Mouse (Mus musculus): Measurements from ENCODE around the gene Cd3g.
A peak's percentile ranks its signal among the peaks of the same experiment; 100 is the strongest.
"Not testable (repeated sequence)": the region's sequence is repeated elsewhere in the genome, so short reads cannot be mapped to it uniquely, and the experiment has no call there.

Gene Cd3g

DNA sequence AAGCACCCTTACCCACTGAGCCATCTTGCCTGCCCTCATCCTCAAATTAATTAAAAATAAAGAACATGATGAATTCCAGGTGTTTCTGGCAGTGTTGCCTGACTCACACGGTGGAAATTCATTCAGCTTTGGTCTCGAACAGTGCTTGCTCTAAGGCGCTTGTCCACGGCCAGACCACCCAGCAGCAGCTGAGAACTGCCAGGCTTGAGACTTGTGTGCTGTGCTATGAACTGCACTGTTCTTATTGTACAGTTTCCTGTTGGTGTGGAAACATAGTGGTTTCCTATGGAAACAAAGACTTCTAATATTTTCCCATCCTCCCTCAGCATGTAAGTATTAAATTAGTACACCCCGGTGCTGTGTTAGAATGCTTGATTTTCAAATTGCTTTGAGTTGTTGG lies 6.7 kb upstream of the Cd3g start:
- no peak for ATAC-seq (ENCODE audit: insufficient number of reproducible peaks, low FRiP score, low TSS enrichment)

DNA sequence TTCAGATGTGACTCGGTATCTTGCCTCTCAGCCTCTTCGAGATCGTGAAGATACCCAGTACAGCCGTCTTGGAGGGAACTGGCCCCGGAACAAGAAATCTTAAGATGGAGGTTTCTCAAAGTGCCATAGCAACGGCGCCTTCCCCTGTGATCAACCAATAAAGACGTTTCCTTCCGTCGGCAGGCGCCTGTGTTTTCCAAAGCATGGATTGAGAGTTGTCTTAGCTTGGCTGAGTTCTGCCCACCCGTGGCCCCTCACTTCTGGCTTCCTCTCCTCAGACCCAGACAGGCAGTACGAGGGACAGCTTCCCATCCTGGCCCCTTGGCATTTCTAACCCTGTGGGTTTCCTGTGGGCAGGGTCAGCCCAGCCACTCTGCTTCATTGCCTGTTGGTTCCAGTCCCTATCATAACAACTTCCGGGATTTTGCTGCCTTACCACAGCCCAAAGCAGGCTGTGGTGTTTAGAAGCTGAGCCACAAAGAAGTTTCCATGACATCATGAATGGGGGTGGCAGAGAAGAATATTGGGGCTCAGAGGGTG lies 6.1 kb upstream of the Cd3g start:
- no peak for ATAC-seq (ENCODE audit: insufficient number of reproducible peaks, low FRiP score, low TSS enrichment)

DNA sequence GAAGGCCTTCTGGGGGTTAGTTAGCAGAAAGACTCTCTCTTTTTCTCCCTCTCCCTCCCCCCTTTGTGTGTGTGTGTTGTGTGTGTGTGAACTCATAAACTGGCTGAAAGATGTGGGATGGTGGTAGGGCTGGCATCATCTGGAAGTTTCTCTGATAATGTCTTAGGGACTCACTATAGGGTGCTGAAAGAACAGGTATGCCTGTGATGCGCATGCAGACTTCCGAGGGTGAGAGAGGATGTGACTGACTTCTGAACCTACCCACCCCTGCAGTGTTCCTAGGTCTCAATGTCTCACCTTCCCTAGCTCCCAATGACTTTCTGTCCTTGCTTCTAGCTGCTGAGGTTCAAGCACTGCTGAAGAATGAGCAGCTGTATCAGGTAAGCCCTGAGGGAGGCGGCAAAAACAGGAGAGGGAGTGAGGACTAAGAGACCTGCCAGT lies 5.5 kb upstream of the Cd3g start:
- no peak for ATAC-seq (ENCODE audit: insufficient number of reproducible peaks, low FRiP score, low TSS enrichment)

DNA sequence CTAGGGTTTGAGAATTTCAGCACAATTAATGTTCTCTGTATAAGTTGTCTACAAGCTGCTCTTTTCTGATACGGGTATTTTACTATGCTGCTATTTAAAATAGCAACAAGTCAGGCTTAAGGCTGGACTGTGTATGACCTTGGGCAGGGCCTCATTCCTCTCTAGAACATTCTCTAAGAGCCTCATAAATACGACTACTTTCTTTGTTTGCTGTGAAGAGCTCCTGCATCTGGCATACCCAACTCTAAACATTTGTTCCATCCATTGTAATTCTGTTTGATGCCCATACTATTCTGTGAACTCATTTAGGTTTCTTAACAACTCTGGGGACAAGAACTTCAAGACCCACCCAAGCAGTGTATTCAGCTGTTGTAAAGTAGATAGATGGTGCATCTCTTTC lies 2.8 kb upstream of the Cd3g start:
- ATAC-seq (ENCODE audit: insufficient number of reproducible peaks, low FRiP score, low TSS enrichment): no peak

DNA sequence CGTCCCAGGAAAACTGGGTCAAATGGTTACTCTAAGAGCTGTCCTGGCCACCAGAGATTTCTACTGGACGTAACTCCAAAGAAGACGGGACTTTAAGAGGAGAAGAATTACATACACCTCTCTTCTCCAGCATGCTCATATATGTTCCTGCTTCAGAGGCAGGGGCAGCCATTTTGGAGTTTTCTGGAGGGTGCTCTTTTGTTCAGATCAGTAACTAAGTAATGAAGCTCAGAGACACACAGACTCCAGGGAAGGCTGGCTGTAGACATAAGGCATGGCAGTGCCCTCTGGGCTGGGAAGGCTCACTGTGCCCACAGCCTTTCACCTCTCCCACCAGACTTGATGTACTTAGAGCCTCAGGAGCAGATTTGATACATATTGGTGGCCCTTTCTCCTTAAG lies 2.3 kb upstream of the Cd3g start:
- no peak for ATAC-seq (ENCODE audit: insufficient number of reproducible peaks, low FRiP score, low TSS enrichment)

DNA sequence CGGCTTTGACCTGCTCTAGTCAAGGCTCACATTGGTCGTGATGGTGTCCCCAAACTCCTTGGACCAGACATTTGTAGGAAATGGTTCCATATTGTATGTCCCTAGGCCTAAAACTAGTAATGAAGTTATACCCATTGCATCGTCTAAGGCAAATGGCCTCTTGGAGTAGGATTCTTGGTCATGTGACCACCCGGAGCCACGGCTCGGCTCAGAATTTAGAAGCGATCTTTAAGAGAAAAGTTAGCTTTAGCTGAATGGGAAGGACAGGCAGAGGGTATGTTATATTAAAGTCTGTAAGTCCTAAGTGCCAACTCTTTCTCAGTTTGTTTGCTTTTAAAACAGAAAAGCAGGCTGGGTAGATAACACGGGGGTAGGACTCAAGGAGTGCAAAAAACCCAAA lies 1.9 kb upstream of the Cd3g start:
- no peak for ATAC-seq (ENCODE audit: insufficient number of reproducible peaks, low FRiP score, low TSS enrichment)

DNA sequence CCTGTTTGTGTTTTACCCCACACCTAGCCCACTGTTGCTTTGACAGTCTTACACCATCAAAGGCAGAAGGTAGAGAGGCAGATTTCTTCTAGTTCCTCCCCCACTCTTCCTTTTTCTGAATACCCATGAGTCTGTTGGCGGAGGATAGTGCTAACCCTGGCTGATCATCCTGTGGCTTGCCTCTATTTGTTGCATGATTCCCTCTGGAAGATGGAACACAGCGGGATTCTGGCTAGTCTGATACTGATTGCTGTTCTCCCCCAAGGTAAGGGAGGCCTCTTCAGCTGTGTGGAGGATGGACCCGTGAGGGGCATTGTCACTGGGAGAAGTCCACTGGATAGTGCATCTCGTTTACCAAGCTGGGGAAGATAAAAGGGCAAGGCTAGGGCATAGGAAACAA lies 1.4 kb upstream of the Cd3g start, which contains the start of gene Cd3d:
Cd3d (plus strand) TSS at position 111 of the 400 bp plus-strand sequence.
- no peak for ATAC-seq (ENCODE audit: insufficient number of reproducible peaks, low FRiP score, low TSS enrichment)

DNA sequence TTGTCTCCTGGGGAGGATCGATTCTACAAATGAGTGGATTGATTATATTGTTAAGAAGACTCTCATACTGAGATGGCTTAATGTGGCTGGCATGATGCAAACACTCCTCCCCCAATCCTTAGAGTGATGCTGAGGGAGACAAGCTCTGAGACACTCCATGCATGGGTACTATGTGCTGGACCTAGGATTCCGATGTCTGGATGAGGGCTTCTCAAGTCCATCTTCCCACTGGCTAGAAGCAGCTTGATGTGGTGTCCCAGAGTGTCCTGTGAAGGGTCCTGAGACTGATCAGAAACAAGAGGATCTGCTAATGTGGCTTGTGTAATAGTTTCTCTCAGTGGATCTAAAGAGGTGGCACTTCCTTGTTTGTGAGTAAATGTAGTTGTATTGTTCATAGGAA lies 873 bp upstream of the Cd3g start:
- ATAC-seq (ENCODE audit: insufficient number of reproducible peaks, low FRiP score, low TSS enrichment): no peak

DNA sequence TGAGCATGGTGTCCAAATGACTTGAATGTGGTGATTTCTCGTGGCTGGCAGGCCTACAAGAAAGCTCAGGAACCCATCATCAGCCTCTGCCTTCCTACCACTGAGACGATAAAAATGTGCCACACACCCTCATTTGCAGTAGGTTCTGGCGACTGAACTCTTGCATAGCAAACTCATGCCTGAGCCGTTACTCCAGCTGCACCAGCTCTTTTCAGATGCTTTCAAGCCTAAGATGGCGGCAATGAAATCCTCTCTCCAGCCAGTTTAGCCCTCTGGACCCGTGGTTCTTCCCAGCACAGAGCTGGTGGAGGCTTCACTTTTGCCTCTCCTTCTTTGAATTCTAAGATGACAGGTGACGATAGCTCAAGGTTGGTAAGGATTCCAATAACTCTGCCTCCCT lies 425 bp downstream of the Cd3g start:
- no peak for ATAC-seq (ENCODE audit: insufficient number of reproducible peaks, low FRiP score, low TSS enrichment)

DNA sequence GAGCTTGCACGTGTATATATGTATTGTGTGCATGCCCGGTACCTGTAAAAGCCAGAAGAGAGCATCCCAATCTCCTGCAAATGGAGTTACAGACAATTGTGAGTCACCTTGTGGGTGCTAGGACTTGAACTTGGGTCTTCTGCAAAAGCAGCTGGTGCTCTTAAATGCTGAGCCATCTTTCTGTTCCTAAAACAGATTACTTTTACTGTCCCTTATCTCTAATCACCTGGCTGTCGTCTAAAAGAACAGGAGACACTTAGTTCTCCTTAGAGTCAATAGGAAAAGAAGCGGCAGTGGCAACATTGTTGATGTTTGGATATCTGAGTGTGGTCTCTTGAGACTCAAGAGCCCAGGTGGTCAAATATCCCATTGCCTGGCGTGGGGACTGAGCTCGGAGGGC lies 2.4 kb downstream of the Cd3g start:
- no peak for ATAC-seq (ENCODE audit: insufficient number of reproducible peaks, low FRiP score, low TSS enrichment)

DNA sequence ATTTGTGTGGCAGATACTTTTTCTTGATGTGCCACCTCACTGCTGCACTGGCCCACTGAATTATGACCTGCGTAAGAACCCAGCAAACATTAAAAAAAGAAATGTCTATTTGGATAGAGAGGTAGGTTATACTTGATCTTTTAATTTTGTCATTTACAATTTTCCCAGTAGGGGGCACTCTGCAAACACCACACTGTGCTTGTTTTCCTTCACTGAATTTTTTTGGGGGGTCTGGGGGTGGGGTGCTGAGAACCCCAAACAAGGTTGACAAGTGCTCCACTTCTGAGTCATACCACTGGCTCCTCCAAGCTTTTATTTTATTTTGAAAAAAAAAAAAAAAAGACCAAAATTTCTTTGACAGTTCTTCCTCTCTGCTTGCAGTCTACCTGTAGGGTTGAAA lies 10.8 kb downstream of the Cd3g start:
- no peak for ATAC-seq (ENCODE audit: insufficient number of reproducible peaks, low FRiP score, low TSS enrichment)

DNA sequence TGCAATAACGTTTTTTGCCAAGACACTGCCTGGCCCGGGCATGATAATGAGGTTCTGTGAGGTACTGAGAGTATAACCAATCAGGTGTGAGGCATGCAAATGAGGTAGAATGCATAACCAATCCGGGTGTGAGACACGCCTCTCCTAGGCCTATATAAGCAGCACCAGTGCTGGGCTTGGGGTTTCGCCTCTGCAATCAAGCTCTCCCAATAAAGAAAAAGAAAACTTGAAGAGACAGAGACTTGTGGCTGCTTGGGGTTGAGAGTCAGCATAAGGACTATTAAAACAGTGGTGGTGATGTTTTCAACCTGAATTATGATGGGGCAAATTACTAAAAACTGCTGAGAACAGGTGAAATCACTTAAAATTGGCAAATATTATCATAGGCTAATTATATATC lies 12.5 kb downstream of the Cd3g start:
- ATAC-seq (ENCODE audit: insufficient number of reproducible peaks, low FRiP score, low TSS enrichment): not testable (repeated sequence)

DNA sequence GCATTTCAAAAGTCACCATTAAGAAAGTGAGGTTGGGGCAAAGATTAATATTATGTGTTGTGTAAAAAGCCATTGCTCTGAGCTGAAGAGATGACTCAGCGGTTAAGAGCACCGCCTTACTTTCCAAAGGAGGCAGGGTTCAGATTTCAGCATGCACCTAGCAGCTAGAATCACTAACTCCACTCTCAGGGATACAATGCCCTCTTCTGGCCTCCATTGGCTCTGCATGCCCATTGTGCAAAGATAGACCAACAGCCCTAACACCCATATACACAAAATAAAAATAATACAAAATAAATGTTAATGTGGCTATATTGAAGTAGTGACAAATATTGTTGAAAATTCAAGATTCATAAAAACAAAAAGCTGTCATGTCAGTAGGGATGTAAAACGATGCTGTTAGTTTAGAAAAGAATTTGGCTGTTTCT lies 13.4 kb downstream of the Cd3g start:
- 0 out of 2 replicates have a peak, but pooled peaks have one; percentile 40 for ATAC-seq (ENCODE audit: insufficient number of reproducible peaks, low FRiP score, low TSS enrichment)

DNA sequence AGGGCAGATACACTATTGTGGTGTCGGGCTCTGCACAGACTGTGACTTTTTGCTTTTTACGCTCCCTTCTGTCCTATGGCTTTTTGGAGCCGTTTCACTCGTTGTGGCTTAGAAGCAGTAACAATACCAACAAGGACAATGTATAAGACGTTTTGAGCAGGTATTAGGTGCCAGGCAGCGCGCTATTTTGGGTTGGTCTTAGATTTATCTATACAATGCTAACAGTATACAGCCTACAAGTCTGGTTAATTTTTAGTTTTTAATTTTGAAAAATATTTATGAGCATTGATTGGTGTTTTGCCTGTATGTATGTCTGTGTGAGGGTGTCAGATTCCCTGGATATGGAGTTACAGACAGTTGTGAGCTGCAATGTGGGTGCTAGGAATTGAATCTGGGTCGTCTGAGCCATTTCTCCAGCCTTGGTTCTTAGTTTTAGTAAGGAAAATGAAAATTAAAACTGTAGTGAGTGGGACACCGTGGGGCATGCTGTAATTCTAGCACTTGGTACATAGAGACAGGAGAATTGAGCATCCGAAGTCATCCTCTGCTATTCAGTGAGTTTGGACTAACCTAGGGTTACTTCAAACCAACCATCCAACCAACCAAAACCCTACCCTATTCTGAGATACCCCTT lies 14.3 kb downstream of the Cd3g start:
- ATAC-seq (ENCODE audit: insufficient number of reproducible peaks, low FRiP score, low TSS enrichment): no peak

DNA sequence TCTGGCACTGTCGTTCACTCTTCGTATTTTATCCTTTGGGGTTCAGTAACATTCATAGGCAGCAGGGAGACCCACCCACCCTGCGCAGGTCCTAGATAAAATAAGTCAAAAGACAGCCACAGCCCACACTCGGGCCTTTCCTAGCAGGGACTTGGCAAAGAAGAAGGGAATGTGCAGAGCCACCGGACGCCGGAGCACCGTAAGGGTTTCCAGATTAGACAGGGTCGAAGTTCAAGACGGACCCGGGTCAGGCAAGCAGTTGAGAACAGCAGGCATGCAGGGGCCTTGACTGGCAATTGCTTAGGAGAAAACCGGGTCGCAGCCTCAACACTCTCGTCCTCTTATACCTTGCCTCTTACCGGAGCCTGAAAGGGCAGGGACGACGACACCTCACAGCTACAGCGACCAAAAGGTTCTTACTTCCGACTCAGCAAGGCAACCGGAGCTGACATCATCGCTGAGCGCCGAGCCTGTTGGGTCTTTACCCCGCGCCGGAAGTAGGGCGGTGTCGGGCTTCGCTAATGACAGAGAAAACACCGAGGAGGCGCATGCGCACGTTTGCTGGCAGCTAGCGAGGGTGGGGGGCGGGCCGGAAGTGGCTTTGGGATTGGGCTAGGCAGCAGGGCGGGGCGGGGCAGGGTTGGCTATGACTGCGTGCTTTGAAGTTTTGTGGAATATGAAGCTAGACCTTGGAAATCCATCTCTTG lies 15.0 kb downstream of the Cd3g start, which contains the start of gene Ube4a:
Ube4a (minus strand) TSS at position 475 of the 707 bp plus-strand sequence.
- peak; percentile 92 for ATAC-seq (ENCODE audit: insufficient number of reproducible peaks, low FRiP score, low TSS enrichment)

DNA sequence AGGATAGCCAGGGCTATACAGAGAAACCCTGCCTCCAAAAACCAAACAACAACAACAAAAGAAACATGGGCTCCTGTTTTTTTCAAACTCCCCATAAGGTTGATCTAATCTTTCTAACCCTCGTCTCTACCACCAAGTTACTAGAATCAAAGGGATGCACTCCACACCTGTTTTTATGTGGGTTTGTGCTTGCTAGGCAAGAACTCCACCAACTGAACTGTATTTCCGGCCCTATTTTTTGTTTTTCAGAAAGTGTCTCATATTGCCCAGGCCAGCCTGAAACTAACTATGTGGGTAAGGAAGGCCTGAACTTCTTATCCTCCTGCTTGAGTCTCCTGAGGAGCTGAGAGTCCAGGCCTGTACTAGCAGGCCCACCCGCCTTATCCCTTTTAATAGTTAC lies 25.8 kb downstream of the Cd3g start:
- ATAC-seq (ENCODE audit: insufficient number of reproducible peaks, low FRiP score, low TSS enrichment): no peak

DNA sequence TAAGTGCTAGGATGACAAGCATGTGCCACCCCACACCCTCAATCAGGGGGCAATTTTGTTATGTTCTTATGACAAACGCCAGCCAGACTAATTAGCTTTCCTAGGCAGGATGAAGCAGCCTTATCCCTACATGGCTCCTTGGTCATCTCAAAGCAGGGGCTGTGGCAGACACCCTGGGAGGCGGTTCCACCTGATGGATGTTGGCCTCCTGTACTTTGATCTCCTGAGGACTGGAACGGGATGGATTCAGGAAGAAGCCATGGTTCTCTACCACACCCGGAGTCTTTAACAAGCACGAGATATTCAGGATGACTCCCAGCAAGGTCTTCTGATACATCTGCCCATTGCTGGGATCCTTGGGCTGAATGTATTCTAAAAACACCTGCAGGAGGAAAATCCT lies 32.4 kb downstream of the Cd3g start:
- ATAC-seq (ENCODE audit: insufficient number of reproducible peaks, low FRiP score, low TSS enrichment): no peak

DNA sequence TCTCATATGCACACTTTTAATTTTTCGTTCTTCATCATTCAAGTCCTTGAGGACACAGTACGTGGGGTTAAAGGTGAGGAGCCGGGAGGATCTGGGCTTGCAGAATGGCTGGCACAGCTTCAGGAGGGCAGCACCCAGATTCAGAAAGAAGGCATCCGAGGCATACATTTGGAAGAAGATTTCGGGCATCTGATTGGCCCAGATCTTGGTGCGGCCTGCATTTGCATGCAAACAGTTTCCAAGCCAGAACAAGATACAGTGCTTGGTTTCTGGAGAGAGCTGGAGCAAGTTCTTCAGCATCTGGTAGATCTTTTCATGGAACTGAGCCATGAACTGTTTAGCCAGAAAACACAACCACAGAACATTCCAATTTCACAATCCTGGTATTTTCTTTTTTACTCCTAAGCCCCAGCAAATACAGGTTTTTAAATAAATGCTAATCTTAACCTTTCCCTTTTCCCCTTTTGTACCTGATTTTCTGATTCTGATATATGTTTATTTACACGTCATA lies 34.0 kb downstream of the Cd3g start:
- ATAC-seq (ENCODE audit: insufficient number of reproducible peaks, low FRiP score, low TSS enrichment): no peak

DNA sequence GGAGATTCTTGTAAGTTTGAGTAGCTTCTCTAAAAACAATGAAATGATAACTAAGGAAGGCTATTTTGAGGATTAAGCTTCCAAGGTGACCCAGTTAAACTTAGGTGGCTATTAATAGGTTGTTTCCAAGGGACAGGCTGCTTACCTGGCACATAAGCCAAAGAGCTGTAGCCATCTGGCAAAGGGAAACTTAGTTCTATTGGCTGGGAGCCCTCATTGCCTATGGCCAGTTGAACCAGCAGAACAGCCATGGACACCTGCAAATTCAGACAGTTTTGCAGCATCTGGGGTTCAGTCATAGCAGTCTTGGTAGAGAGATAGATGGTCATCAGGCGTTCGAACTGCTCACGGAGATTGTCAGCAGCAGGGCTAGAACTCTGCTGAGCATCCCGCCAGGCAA lies 37.8 kb downstream of the Cd3g start:
- ATAC-seq (ENCODE audit: insufficient number of reproducible peaks, low FRiP score, low TSS enrichment): peak; percentile 91; the same call in 1 of the 2 replicates

DNA sequence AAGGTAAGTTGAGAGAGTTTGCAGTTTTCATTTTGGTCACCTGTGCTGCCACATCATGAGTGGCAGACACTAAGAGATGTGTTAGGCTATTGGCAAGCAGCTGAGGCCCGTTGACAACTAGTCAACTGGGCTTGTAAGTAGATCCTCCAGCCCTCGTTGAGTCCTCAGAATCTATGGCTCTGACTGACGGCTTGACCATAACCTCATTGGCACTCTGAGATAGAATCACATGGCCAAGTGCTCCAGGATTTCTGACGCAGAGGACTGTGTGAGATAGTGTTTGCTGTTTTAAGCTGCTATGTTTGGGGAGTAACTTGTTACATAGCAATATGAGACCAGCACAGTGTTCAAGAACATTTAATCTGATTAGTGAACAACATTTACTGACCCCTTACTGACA lies 38.5 kb downstream of the Cd3g start:
- ATAC-seq (ENCODE audit: insufficient number of reproducible peaks, low FRiP score, low TSS enrichment): 0 out of 2 replicates have a peak, but pooled peaks have one; percentile 26

DNA sequence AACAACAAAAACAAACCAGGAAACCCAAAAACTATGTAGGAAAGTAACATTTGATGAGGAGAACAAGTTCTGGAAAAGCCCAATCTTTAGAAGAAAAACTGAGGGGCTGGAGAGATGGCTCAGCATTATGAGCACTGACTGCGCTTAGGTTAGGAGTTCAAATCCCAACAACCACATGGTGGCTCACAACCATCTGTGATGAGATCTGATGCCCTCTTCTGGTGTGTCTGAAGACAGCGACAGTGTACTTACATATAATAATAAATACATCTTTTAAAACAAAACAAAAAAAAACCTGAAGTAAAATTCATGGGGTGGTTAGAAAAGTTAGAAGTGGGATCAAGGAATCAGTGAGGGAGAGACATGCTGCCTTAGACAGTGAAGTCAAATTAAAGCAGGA lies 58.7 kb downstream of the Cd3g start:
- no peak for ATAC-seq (ENCODE audit: insufficient number of reproducible peaks, low FRiP score, low TSS enrichment)

DNA sequence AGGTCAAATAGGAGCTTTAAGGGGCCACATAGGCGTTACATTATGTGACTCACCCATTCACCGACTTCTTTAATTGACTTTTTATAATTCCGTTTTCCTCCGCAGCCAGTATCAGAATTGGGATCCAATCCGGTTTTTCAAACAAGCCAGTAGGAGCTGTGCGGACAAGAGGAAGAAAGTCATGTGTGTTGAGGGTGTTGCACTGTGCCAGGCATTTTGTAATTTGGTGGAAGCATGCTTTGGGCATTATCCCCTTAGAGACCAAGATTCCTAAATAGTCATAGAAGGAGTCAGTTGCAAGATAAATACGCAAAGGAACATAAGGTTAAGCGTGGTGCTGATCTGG lies 59.1 kb downstream of the Cd3g start:
- peak; percentile 76; the same call in 1 of the 2 replicates for ATAC-seq (ENCODE audit: insufficient number of reproducible peaks, low FRiP score, low TSS enrichment)
